Mouse (Mus musculus) ES-CJ7 (cell line): Measurements from ENCODE around the gene Alg11.

Experiments
- DNase-seq: peaks from one replicate; pipeline ENCODE4 v3.0.0; 2011; ENCODE audit warnings: low read depth, low spot score

Alg11 gene

DNA sequence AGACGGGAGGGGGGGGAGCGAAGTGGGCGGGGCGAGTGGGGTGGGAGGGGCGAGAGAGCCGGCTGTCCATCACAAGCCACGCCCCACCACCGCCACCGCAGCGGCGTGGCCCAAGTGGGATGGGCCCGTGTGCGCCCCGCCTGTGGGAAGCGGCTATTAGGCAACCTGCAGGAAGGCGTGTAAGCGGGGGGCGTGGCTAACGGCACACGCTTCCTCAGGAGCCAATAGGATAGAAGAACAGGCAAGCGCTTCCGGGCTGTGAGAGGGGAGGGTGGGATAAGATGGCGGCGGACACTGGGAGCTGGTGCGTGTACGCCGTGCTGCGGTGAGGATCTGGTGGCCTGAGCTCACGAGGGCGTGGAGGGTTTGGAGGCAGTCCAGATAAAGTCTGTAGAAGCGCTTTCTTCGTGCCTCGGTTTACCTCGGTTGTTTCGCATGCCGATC lies at the start of gene Alg11:
Alg11 (plus strand) TSS at position 276 of the 444 bp plus-strand sequence.
- DNase-seq = peak; percentile 100

DNA sequence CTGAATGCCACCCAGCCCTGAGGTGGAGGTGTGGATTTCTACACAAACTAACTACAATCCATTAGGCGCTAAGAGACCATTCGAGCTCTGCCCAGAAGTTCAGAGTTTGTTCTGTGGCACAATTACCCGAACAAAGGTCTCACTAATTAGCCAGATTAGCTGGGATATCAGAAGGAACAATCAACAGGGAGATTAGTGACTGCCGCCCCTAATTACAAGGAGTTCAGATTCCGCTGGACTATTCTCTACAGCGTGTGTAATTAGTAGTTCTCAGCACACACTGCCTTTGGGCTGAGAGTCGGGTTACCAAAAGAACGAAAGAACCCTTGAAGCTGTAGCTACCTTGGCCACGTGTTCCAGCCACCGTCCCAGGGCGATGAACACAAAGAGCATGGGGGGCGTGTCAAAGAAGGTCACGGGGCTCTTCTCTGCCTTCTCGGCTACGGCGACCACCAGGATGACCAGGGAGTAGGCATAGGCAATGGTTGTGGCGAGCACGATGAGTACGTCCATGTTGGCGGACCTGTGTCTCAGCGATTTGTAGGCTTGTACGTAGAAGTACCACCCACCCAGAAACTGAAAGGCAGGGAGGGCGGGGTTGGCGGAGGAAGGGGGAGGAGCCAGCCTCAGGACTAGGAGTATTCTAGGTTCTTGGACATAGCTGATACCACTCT lies 47.4 kb upstream of the Alg11 start:
- DNase-seq = no peak

DNA sequence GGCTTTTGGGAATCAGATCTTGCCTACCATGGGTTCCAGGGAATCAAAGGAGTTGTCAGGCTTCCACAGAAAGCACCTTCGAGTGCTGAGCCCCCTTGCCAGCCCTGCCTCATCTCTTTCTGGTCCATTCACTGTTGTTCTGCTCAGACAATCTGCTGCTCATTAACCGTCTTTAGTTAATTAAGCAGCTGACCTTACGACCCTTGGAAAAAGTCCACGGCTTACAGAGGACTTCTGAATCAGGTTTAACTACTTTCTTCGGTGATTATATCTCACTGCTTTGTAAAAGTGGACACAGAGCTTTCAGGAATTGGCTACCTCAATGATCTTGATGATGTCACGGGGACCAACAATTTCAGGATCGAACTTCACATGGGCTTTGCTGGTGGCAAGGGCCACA lies 42.8 kb upstream of the Alg11 start:
- no peak for DNase-seq

DNA sequence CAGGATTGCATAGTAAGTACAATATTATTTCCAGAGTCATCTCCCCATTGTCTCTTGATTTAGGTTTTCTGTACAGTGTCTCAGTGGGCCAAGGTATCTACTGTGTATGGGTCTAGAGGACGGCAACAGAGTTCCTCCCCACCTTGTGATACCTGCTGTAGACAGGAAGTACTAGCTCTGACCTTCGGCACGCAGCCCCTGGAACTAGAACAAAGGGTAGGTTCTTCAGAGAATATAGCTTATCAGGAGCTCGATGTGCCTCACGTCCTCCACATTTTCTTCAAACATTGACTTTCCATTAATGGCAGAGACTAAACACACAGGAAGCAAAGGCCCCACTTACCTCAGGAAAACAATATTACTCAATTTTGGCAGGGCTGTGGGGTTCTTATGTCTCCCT lies 41.0 kb upstream of the Alg11 start:
- no peak for DNase-seq

DNA sequence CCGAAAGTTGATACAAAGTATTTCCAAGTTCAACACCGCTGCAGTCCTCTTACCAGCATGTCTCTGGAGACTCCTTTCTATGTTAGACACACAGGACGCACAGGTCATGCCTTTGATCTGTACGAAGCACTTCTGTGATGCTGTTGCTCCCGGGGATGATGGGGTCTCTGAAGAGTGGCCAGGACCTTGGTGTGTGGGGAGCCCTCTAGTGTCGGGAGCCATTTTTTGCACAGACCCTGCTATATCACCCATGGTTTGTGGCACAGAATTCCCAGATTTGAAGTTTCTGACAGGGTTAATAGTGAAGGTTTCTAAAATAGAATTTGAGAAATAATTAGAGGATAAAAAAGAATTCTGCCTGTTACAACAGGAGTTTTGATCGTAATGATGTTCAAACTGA lies 38.3 kb upstream of the Alg11 start:
- peak; percentile 30 for DNase-seq

DNA sequence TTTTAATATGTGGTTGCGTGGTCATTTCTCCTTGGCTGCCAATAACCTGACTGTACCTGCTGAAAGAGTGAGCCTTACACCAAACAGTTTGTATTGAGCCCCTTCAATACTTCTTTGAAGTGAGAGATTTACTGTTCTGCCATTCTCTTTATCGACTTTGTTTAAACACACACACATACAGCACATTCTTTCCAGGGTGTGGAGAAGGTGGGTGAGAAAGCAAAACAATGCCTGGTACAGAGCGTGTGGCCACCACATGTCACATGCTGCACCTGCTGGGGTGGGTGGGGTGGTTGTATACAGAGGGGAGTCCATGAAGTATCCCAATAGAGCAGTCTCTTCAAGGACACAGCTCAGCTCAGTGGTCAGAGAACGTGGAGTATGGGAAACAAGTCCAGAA lies 35.3 kb upstream of the Alg11 start:
- no peak for DNase-seq

DNA sequence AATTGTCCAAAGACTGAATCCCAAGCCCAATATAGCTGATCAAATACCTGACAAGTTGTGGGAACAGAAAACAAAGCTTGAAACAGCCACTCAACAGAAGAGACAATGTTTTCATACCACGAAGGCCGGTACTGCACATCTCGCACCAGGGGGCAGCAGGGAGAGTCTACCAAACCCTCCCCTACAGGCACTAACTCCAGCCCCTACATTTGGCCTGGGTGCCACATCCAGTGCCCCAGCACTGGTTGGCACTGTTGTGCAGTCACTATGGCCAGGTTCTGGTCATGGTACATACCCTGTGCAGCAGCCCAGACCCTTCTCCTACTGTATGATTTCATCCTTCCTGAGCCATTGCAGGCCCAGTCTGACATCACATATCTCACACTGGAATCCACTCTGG lies 31.5 kb upstream of the Alg11 start:
- no peak for DNase-seq

DNA sequence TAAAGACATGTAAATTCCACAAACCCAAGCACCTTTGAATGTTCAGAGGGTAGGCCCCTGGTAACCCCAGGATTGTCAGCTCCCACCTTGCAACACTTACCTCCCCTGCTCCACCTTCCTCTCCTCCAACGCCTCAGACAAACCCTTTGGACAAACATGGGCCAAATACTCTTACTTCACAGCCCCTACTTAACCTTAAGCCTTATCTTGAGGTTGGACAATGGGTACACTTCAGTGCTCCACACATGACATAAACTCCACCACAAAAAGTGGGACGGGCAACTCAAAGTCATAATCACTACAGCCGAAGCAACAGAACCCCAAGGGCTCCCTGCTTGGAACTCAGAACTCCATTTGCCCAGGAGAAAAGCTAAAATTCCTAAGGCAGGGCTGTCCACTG lies 29.5 kb upstream of the Alg11 start:
- no peak for DNase-seq

DNA sequence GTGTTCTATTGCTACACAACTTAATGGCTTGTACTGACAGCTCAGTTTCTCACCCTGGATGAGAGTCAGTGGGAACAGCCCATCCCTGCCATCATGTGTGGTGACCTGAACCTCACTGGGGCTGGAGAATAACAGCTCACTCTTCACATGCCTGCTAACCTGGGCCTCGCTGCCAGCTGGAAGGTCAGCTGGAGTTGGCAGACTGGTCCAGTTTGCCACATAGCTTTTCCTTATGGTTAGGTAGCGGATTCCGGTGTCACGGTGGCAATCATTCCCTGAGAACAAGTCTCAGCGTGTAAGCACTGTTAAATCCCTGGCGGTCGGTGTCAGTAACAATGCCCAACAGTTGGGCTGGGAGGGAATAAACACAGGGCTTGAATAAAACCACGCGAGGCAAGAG lies 24.4 kb upstream of the Alg11 start:
- no peak for DNase-seq

DNA sequence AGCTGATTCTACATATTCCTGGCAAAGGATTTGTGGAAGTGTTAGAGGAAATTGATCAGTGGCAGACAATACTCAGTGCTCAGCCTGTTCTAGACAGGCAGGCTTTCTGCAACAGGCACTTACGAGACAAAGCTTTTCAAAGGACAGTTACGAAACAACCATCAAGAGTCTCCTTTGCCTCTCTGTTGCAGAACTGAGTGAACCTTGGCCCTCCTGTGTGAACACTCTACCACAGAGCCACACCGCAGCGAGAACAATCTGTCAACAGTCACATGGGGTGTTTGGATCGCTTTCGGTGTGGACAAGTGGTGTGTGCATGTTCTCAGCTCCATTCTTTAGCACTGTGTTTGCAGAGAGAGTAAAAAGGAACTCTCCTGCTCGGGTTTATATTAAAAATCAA lies 23.5 kb upstream of the Alg11 start:
- DNase-seq = no peak

DNA sequence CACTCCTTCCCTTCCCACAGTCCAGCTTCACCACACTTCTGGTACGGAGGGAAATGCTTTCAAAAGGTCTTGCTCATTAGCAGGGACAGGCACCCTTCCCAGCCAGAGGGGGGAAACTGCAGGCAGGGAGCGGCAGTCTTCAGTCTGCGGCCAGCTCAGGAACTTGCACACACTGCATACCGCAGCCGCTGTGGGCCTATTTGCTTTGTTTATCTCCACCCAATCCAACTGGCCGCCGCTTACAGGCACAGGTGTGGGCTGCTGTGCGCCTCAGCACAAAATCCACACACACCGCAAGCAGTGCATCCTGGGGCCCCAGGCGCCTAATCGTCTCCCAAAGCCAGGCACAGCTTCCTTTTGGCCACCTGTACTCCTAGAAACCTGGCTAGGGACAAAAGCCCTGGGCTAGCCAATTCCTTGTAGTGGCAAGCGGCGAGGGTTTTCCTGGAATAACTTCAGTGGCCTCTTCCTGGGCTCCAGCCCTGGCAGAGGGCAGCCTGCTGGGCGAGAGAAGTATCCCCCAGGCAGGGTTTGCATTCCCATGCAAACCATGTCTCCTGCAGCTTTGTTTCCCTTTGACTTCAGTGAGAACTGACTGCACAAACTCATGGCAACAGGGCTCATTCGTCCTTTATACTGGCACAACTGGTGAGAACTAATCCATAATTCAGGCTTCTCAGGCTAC lies 20.9 kb upstream of the Alg11 start:
- peak; percentile 55 for DNase-seq

DNA sequence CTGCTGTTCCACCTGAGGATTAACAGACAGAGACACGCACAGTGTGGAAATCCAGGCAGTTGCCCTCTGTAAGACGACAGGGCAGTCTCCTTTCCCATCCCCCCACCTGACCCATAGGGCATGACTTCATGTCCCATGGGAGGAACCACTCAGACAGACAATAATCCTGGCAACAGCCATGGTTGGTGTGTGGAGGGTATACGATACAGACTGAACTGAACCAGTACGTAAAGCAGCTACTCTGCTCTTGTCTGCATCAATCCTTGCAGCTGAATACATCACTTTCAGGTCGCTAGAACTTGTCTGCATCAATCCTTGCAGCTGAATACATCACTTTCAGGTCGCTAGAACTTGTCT lies 20.4 kb upstream of the Alg11 start:
- no peak for DNase-seq

DNA sequence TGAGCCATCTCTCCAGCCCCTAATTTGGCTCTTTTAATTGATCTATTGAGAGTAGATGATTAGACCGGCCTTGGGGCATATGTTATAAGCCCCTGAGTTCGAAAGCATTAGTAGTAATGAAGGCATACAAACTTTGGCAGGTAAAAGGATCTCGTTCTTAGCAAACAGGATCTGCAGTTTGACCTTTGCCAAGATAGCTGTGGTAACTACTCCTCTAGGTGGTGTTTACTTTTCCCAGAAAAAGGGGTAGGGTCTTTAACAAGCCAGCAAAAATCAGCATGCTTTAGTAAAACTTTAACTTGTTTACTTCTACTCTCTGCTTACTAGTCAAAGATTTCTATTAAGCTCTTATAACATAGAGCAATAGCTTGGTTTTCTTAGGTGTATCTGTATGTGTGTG lies 18.0 kb upstream of the Alg11 start:
- no peak for DNase-seq

DNA sequence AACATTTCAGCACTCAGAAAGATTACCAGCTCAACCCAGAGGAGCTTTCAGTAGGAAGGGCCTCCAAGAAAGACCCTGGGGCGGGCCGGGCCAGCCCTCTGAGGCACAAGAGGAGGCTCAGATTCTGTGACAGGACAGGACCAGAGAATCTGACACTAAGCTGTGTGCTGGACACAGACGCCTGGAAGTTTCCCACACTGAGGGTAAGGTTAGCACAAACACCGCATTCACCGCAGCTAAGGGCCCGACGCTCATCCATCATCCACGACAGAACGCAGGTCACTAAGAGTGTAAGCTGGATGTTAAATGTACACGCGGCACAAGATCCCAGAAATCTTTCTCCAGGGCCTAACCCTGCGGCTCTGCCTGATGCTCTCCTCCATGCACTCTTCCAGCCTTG lies 16.8 kb upstream of the Alg11 start:
- DNase-seq = no peak

DNA sequence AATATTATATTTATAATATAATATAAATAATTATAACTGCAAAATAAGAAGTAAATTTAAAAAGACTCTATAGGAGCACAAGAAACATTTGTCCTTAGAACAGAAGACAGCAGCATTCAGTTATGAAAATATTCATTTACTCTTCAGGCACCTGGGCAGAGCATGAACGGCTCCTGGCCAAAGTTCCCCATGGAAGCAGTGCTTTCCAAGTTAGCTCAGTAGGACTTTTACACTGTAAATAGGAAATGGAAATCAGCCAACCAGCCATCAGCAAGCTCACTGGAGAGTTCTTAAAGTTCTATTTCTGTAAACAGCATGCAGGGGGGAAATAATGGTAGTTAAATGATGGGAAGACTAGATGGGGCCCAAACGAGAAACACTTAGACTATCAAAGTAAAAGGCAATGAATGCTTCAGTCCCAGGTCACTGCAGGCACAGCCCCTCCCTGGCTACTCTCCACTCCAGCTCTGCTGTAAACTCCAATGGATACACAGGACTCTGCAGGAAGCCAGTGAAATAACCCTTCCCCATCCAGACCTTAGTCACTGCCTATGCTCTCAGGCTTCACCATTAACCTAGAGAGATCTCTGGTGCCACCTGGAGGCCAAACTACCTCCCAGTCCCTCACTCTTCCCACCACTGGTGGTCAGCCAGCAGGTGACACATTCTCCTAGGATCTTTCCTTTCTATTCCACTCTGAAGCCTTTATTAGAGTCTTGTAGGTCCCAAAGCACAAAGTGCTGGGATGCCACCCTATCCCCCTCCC lies 12.6 kb upstream of the Alg11 start:
- peak; percentile 88 for DNase-seq

DNA sequence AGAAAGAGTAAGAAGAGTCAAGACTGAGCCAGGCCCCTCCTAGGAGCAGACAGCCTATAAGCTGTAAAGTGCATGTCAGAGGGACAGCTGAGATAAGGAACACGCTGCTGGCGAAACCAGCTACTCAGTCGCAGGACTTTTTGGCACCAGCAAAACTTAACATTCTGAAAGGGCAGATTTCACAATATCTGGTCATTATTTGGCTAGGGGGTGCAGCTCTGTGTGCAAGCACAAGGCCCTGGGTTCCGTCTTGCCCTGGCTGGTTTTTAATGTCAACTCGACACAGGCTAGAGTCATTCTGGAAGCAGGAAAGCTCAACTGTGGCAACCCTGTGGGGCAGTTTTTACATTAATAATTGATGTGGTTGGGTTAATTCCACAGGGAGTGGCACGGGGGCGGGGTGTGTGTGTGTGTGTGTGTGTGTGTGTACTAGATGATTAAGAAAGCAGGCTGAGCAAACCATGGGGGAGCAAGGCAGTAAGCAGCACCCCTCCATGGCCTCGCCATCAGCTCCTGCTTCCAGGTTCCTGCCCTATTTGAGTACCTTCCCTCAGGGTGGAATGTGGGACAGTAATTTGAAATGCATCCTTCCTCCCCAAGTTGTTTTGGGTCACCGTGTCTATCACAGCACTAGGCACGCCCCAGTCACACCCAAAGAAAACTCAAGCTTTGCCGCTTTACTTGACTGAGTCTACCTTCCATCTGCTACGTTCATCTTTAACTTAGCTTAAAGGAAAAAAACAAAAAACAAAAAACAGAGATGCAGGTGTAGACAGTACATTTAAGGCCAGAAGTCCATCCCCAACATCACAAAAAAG lies 5.6 kb upstream of the Alg11 start:
- no peak for DNase-seq

DNA sequence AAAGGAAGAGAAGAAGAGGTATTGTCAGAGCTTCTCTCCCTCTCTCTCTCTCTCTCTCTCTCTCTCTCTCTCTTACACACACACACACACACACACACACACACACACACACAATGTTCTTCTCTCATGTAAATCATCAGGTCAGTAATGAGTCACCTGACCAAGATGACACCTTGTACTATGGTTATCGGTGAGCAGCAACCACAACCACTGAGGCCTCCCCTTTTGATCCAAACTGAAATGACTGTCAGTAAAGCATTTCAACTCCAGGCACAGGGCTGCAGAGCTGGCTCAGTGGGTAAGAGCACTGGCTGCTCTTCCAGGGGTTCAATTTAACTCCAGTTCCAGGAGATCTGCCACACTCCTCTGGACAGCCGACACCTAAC lies 5.0 kb upstream of the Alg11 start:
- DNase-seq = no peak

DNA sequence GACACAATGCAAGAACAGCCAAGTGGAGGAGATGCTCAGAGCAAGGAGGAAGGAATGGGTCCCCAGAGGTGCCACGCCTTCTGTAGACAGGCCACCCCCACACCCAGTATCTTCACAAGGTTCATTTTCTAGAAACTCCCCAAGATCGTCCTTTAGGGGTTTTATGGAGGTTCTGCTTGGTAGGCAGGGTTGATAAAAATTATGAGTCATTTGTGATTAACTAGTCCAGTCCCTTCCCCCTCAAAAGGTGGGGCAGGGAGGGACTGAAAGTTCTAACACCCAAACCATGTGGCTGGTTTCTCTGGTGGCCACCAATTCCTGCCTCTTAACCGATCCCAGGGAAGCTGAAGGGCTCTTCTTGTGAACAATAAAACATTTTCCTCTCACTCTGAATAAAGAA lies 3.7 kb upstream of the Alg11 start:
- DNase-seq = no peak

DNA sequence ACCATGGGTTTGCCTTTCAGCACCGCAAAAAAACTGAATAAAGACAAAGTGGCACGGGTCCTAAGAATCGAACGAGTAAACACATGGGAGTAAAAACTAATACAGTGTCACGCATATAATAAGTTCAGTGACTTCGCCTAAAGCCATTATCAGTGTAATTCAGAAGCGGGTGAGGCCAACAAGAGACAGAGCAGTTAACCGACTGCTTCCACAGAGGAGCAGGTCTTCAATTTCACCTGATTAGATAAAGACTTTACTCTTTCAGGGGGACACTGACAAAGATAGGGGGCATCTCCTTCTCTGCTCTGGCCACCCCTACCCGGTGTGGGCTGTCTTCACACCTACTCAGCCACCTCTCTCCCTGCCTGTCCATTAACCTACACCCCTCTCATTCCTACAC lies 2.2 kb upstream of the Alg11 start:
- DNase-seq = no peak

DNA sequence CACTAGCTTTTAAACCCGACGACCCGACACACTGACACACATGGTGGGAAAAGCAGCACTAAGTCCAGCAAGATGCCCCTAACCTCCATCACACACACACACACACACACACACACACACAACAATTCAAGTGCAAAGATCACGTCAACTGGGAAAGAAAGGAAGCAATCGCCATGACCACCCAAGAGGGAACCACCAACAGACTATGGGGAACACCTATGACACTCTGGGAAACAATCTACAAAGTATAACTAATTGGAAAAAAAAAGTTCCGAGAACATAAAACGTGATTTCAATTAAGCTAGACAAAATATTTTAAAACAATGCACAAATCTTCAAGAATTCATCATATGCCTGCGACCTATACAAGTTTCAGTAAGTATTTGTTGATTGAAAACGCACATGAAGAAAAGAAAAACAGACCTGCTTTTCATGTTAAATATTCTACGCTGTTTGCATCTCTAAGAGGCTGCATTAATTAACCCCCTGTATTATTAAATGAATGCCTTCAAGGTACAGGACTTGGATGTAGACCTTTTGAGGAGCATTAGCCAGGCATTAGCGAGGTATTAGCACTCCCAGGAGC lies 1.3 kb upstream of the Alg11 start:
- DNase-seq = no peak

DNA sequence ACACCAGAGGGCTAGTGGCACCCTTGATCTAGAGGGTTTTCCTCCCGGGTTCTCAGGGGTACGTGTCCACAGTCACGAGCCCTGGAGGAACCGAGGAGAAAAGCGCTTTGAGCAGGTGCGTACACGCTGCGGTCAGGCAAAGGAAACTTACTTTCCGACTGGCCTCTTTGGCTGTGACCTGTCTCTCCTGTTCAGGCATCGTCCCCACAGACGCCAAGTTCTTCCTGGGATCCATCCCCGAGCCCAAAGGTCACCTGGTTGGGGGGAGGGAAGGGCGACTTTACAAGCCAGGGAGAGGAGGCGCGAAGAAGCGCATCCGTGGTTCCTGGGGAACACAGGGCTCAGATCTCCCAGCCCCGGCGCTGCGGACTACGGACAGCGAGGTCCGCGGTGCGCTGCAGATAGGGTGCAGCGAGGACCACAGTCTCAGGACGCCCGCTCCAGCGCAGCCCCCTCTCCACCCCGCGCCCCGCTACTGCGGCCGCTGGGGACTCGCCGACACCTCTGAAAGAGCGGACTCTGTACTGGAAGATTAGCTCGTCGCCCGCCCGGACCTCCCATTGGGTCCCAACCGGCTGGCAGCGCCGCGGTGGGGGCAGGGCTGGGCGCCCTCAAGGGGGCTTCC lies 588 bp upstream of the Alg11 start, which contains the start of gene Atp7b:
Atp7b (minus strand) TSS at position 485 of the 625 bp plus-strand sequence.
- DNase-seq = peak; percentile 55
